Mouse (Mus musculus) CH12.LX (cell line): Measurements from ENCODE around the gene Safb. TPM values are rescaled to one million over a fixed set of nuclear protein-coding genes. Genes with fewer than 3 reads are reported as not detected.

Experiments used
- DNase-seq: peaks from one replicate; pipeline ENCODE4 v3.0.0-alpha.2; 2013; ENCODE audit errors: extremely low read depth
- H3K27ac ChIP-seq: 2 replicates; pipeline ENCODE4 v1.5.1; 2012; ENCODE audit warnings: low read depth, mild to moderate bottlenecking, control low read depth, moderate library complexity; ENCODE audit not compliant: insufficient read depth
- H3K27me3 ChIP-seq: replicated peaks from 2 replicates; pipeline ENCODE3; 2012; ENCODE audit warnings: inconsistent platforms
- H3K36me3 ChIP-seq, 2 experiments: replicated peaks in 1 of 2; 2 replicates each; pipeline versions ENCODE3 to v1.6.1; 2012; ENCODE audit warnings: inconsistent platforms in 1 of 2, low read length in 1 of 2, mild to moderate bottlenecking in 1 of 2, mixed read lengths in 1 of 2, moderate library complexity in 1 of 2; ENCODE audit not compliant: control insufficient read depth in 1 of 2, insufficient read depth in 1 of 2
- H3K4me1 ChIP-seq, 2 experiments: 2 replicates each; pipeline ENCODE4 v1.6.1; 2012; ENCODE audit warnings: inconsistent platforms in 1 of 2, moderate library complexity in 1 of 2; ENCODE audit not compliant: insufficient read depth in 2 of 2, control insufficient read depth in 1 of 2
- H3K4me2 ChIP-seq: 2 replicates; pipeline ENCODE4 v1.6.1; 2012; ENCODE audit warnings: low read depth, mild to moderate bottlenecking, control low read depth; ENCODE audit not compliant: poor library complexity, insufficient read depth, severe bottlenecking
- H3K4me3 ChIP-seq, 3 experiments: fragments of 150-350 bp in 1 of 3; sonication (generic) in 1 of 3; replicated peaks in 1 of 3; 2 replicates each; pipeline versions ENCODE3 to v1.5.1; 2011 to 2012; ENCODE audit warnings: low read depth in 2 of 3, low read length in 2 of 3, mild to moderate bottlenecking in 2 of 3, moderate library complexity in 2 of 3, control low read depth in 1 of 3, improper control_type of control experiment in 1 of 3, inconsistent platforms in 1 of 3, mixed read lengths in 1 of 3; ENCODE audit not compliant: poor library complexity in 1 of 3
- H3K79me2 ChIP-seq: replicated peaks from 2 replicates; pipeline ENCODE4 v1.6.1; 2012; ENCODE audit warnings: mild to moderate bottlenecking, moderate library complexity; ENCODE audit not compliant: control insufficient read depth, poor library complexity, insufficient read depth, severe bottlenecking; ENCODE audit errors: extremely low read depth
- H3K9ac ChIP-seq: 2 replicates; pipeline ENCODE4 v1.6.1; 2012; ENCODE audit warnings: low read depth, mild to moderate bottlenecking, control low read depth, moderate library complexity; ENCODE audit not compliant: insufficient read depth
- H3K9me3 ChIP-seq: replicated peaks from 2 replicates; pipeline ENCODE3; 2012; ENCODE audit warnings: low read length, inconsistent platforms, mixed read lengths
- BHLHE40 ChIP-seq: IDR thresholded peaks from 2 replicates; pipeline ENCODE4 v1.6.1; 2011; ENCODE audit warnings: mild to moderate bottlenecking, low read depth, low read length, improper control_type of control experiment
- CHD1 ChIP-seq: IDR thresholded peaks from 2 replicates; pipeline ENCODE4 v1.6.1; 2012; ENCODE audit warnings: low read depth, low read length, improper control_type of control experiment, inconsistent platforms
- CTCF ChIP-seq, 2 experiments: IDR thresholded peaks in 1 of 2; conservative IDR thresholded peaks in 1 of 2; 2 replicates each; pipeline ENCODE4 v1.5.1; 2011 to 2012; ENCODE audit warnings: low read depth in 2 of 2, low read length in 2 of 2, improper control_type of control experiment in 1 of 2, inconsistent platforms in 1 of 2, mild to moderate bottlenecking in 1 of 2, moderate library complexity in 1 of 2
- E2F4 ChIP-seq: IDR thresholded peaks from 2 replicates; pipeline ENCODE4 v1.6.1; 2011; ENCODE audit warnings: low read depth, low read length, improper control_type of control experiment; ENCODE audit not compliant: insufficient replicate concordance
- ETS1 ChIP-seq: conservative IDR thresholded peaks from 2 replicates; pipeline ENCODE4 v1.6.1; 2012; ENCODE audit warnings: low read depth, mild to moderate bottlenecking, inconsistent platforms, low read length, improper control_type of control experiment, moderate library complexity
- GABPA ChIP-seq: IDR thresholded peaks from 2 replicates; pipeline ENCODE4 v1.6.1; 2012; ENCODE audit warnings: low read depth, low read length, improper control_type of control experiment, inconsistent platforms; ENCODE audit not compliant: insufficient replicate concordance
- HCFC1 ChIP-seq: IDR thresholded peaks from 2 replicates; pipeline ENCODE4 v1.6.1; 2012; ENCODE audit warnings: low read depth, mild to moderate bottlenecking, inconsistent platforms, low read length, improper control_type of control experiment
- JUN ChIP-seq: IDR thresholded peaks from 2 replicates; pipeline ENCODE4 v1.6.1; 2011; ENCODE audit warnings: low read depth, mild to moderate bottlenecking, low read length, improper control_type of control experiment, moderate library complexity; ENCODE audit not compliant: insufficient read depth
- JUND ChIP-seq: conservative IDR thresholded peaks from 2 replicates; pipeline ENCODE4 v1.6.1; 2011; ENCODE audit warnings: low read depth, low read length, improper control_type of control experiment
- KAT2A ChIP-seq: IDR thresholded peaks from 2 replicates; pipeline ENCODE4 v1.6.1; 2012; ENCODE audit warnings: low read length, improper control_type of control experiment, inconsistent platforms; ENCODE audit not compliant: insufficient replicate concordance
- MAFK ChIP-seq: IDR thresholded peaks from 2 replicates; pipeline ENCODE4 v1.6.1; 2011; ENCODE audit warnings: low read length, improper control_type of control experiment; ENCODE audit not compliant: insufficient replicate concordance
- MAX ChIP-seq: IDR thresholded peaks from 2 replicates; pipeline ENCODE4 v1.6.1; 2011; ENCODE audit warnings: low read length, improper control_type of control experiment
- MEF2A ChIP-seq: IDR thresholded peaks from 2 replicates; pipeline ENCODE4 v1.6.1; 2014; ENCODE audit warnings: low read depth, mild to moderate bottlenecking, inconsistent platforms, low read length, improper control_type of control experiment, borderline replicate concordance
- MXI1 ChIP-seq: IDR thresholded peaks from 2 replicates; pipeline ENCODE4 v1.6.1; 2011; ENCODE audit warnings: mild to moderate bottlenecking, low read depth, low read length, improper control_type of control experiment
- MYC ChIP-seq: IDR thresholded peaks from 2 replicates; pipeline ENCODE4 v1.6.1; 2011; ENCODE audit warnings: low read depth, mild to moderate bottlenecking, improper control_type of control experiment, low read length
- NELFE ChIP-seq: IDR thresholded peaks from 2 replicates; pipeline ENCODE4 v1.6.1; 2011; ENCODE audit warnings: low read depth, low read length, improper control_type of control experiment
- POLR2A ChIP-seq: IDR thresholded peaks from 2 replicates; pipeline ENCODE4 v1.6.1; 2011; ENCODE audit warnings: low read depth, mild to moderate bottlenecking, improper control_type of control experiment, low read length
- POLR2AphosphoS2 ChIP-seq: IDR thresholded peaks from 2 replicates; pipeline ENCODE4 v1.6.1; 2011; ENCODE audit warnings: low read depth, low read length, improper control_type of control experiment
- RCOR1 ChIP-seq: conservative IDR thresholded peaks from 2 replicates; pipeline ENCODE4 v1.6.1; 2012; ENCODE audit warnings: low read depth, mild to moderate bottlenecking, inconsistent platforms, low read length, improper control_type of control experiment
- SMC3 ChIP-seq: IDR thresholded peaks from 2 replicates; pipeline ENCODE4 v1.6.1; 2011; ENCODE audit warnings: low read depth, low read length, improper control_type of control experiment
- TCF12 ChIP-seq: IDR thresholded peaks from 2 replicates; pipeline ENCODE4 v1.6.1; 2014; ENCODE audit warnings: low read depth, mild to moderate bottlenecking, inconsistent platforms, low read length, improper control_type of control experiment
- USF1 ChIP-seq: IDR thresholded peaks from 2 replicates; pipeline ENCODE4 v1.6.1; 2014; ENCODE audit warnings: low read depth, mild to moderate bottlenecking, inconsistent platforms, low read length, improper control_type of control experiment
- USF2 ChIP-seq: conservative IDR thresholded peaks from 2 replicates; pipeline ENCODE4 v1.6.1; 2011; ENCODE audit warnings: low read depth, low read length, improper control_type of control experiment
- ZC3H11A ChIP-seq: IDR thresholded peaks from 2 replicates; pipeline ENCODE4 v1.6.1; 2012; ENCODE audit warnings: low read depth, mild to moderate bottlenecking, inconsistent platforms, low read length, improper control_type of control experiment
- ZKSCAN1 ChIP-seq: IDR thresholded peaks from 2 replicates; pipeline ENCODE4 v1.6.1; 2012; ENCODE audit warnings: low read depth, inconsistent platforms, low read length, improper control_type of control experiment, borderline replicate concordance
- ZMIZ1 ChIP-seq: IDR thresholded peaks from 2 replicates; pipeline ENCODE4 v1.6.1; 2012; ENCODE audit warnings: low read depth, mild to moderate bottlenecking, inconsistent platforms, low read length, improper control_type of control experiment
- dilution Hi-C: fragments of 300-500 bp; cut with MboI; formaldehyde crosslinking; loops from 2 replicates; pipeline ENCODE4 v1.14.3; 2020; ENCODE audit warnings: low sequenced_read_pairs; ENCODE audit not compliant: extremely low pct_unique_long_range_greater_than_20kb, extremely low pct_ligation_motif_present
- in situ Hi-C: fragments of 300-500 bp; cut with MboI; formaldehyde crosslinking; loops from 3 replicates; pipeline ENCODE4 v1.14.3; 2019; ENCODE audit warnings: low sequenced_read_pairs, low pct_ligation_motif_present, low pct_unique_long_range_greater_than_20kb, mixed read lengths
- polyA plus RNA-seq: library from polyadenylated mRNA; unstranded; fragments of >175 nt; gene quantifications from 2 replicates; pipeline ENCODE4 v1.2.1, GENCODE M21; 2012; ENCODE audit warnings: low read depth; ENCODE audit not compliant: insufficient read length
- total RNA-seq, 2 experiments: library from RNA; depleted of rRNA; stranded (reverse); fragments of 300-350 nt in 1 of 2; fragments of >200 nt in 1 of 2; gene quantifications; 2 replicates each; pipeline ENCODE4 v1.2.3; 2012 to 2014

The Safb gene
- total and polyA plus RNA-seq, 3 experiments = 25.4 to 135 (median 75.9) TPM

DNA sequence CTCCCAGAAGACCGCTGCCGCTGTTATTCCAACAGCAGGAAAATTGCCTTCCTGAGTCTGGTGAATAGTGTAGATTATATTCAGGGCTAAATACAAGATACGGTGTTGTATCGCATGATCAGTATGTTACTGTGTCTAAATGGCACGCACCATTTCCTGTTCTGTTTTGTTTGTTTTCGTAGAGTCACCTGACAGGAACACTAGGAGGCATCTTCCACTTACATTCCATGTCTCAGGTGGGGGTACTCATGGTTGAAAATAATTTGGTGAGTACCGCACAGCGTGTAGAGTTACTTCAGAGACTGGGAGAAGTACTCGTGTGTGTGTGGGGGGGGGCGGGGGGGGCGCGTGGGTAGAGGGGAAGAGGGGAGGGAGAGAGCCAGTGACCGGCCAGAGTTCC lies 62.9 kb downstream of the Safb start:
- in situ Hi-C loops = no loop called here
- H3K4me1 ChIP-seq = no peaks in the 10 kb centered on the region; a peak in 1 of 4 replicates
- H3K27me3 ChIP-seq = no peaks in the 10 kb centered on the region
- H3K4me2 ChIP-seq = no peak overlapping the region
- no peak overlapping the region for H3K4me3 ChIP-seq
- H3K27ac ChIP-seq = no peak overlapping the region
- H3K9ac ChIP-seq = no peak overlapping the region
- H3K36me3 ChIP-seq = no peaks in the 10 kb centered on the region
- DNase-seq = no peak
- no peaks in the 10 kb centered on the region for H3K79me2 ChIP-seq
- H3K9me3 ChIP-seq = no peaks in the 10 kb centered on the region
- TF ChIP-seq MAFK = no peak
- no peak for TF ChIP-seq ZKSCAN1
- no peak for TF ChIP-seq JUN
- no peak for TF ChIP-seq CHD1
- no peak for TF ChIP-seq JUND
- no peak for TF ChIP-seq ZMIZ1
- no peak for TF ChIP-seq POLR2A
- no peak for TF ChIP-seq MAX
- TF ChIP-seq SMC3 = no peak
- no peak for TF ChIP-seq CTCF (conservative IDR thresholded peaks at IDR 0.05 in 1 of 2, IDR thresholded peaks at IDR 0.05 in 1 of 2; ENCODE audit: low read depth in 2 of 2, low read length in 2 of 2)
- no peak for TF ChIP-seq NELFE
- no peak for TF ChIP-seq KAT2A
- TF ChIP-seq E2F4 = no peak
- TF ChIP-seq RCOR1 = no peak
- no peak for TF ChIP-seq MYC
- TF ChIP-seq BHLHE40 = no peak
- TF ChIP-seq USF1 = no peak
- no peak for TF ChIP-seq USF2
- no peak for TF ChIP-seq HCFC1
- TF ChIP-seq, all 38 proteins: peak for 0
- dilution Hi-C loops = no loop called here

DNA sequence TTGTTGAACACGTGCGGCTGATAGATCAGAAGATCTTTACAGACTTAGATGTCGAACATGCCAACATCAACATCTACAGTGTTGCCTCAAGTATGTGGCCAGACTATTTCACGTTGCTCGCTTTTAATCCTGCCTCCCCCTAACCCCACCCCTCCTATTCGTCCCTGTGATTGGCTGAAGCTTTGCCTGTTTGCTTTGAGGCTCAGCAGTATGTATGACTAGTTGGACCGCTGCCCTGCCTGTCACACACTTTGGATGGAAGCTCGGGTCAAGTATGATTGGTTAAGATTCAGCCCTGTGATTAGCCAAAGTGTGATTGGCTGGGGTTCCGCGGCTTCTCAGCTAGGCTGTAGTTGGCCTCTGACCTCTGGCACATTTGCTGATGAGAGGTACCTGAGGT lies 67.2 kb downstream of the Safb start:
- in situ Hi-C loops = no loop called here
- DNase-seq = no peak
- no peaks in the 10 kb centered on the region for H3K36me3 ChIP-seq
- peaks cover 0 to 2% of the 10 kb centered on the region in 2 experiments; a peak in 1 of 4 replicates for H3K4me1 ChIP-seq
- H3K9me3 ChIP-seq = no peaks in the 10 kb centered on the region
- dilution Hi-C loops = no loop called here
- no peak overlapping the region for H3K27ac ChIP-seq
- no peaks in the 10 kb centered on the region for H3K27me3 ChIP-seq
- no peaks in the 10 kb centered on the region for H3K79me2 ChIP-seq
- TF ChIP-seq MXI1 (no peak), MYC (no peak), USF1 (no peak), GABPA (no peak), TCF12 (no peak), ZC3H11A (no peak), MEF2A (no peak), MAX (no peak), CHD1 (no peak), POLR2AphosphoS2 (no peak), MAFK (no peak), ETS1 (no peak)
- H3K4me3 ChIP-seq = no peak overlapping the region
- no peak overlapping the region for H3K4me2 ChIP-seq
- no peak overlapping the region for H3K9ac ChIP-seq
